Mouse (Mus musculus) CH12F3 (cell line): ENCODE results near the gene Tspan18.

Experiments
- in situ Hi-C: fragments of 300-500 bp; cut with MboI; formaldehyde crosslinking; loops from 2 replicates; pipeline ENCODE4 v1.14.3; 2020; ENCODE audit warnings: low sequenced_read_pairs

The Tspan18 gene

GRCm38 (mm10) chr2:93223463-93223862 lies 110.8 kb downstream of the Tspan18 start:
- in situ Hi-C loops: loop anchor here (10.0 kb wide), 1 partner anchor 191 kb away; no protein-coding TSS in a partner anchor

DNA sequence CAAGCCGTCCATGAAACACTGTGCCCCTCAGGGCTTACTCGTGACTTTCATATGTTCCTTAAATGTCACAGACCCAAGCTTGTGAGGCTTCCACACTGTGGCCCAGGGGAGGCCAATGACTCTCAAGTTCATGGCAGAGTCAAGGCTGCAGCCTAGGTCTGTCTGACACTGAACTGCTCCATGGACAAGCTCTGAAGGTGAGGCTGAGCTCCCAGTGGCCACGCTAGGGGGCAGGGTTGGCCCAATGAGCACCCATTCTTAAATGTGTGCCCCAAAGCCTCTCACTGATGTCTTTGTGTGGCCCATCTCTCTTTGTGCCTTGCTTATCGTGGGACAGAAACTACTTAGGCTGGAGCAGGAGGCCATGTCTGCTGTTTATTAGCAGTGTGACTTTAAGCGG lies 113.9 kb downstream of the Tspan18 start:
- in situ Hi-C loops: loop anchor here (10.0 kb wide), 1 partner anchor 194 kb away; no protein-coding TSS in a partner anchor

GRCm38 (mm10) chr2:93219576-93219975 lies 114.7 kb downstream of the Tspan18 start:
- in situ Hi-C loops: no loop called here

- in situ Hi-C loops: no loop called here
These were observed 115.8 kb downstream of the Tspan18 start for GRCm38 (mm10) chr2:93218353-93218990.

DNA sequence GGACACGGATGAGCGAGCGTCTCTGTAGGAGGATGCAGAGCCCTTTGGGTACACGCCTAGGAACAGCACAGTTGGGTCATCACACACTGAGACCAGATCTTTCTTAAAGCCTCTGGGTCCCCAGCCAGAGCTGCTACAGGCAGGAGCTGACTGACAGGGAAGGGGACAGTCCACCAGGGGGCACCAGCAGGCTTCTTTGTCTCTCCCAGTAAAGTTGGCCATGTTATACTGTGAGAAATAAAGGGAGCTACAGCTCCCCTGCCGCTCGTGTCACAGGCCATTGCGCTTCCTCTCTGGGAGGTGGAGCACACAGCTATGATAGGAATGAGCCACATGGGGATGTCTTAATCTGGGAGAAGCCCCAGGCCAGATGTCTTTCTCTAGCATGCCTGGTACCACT lies 117.3 kb downstream of the Tspan18 start:
- in situ Hi-C loops: no loop called here

DNA sequence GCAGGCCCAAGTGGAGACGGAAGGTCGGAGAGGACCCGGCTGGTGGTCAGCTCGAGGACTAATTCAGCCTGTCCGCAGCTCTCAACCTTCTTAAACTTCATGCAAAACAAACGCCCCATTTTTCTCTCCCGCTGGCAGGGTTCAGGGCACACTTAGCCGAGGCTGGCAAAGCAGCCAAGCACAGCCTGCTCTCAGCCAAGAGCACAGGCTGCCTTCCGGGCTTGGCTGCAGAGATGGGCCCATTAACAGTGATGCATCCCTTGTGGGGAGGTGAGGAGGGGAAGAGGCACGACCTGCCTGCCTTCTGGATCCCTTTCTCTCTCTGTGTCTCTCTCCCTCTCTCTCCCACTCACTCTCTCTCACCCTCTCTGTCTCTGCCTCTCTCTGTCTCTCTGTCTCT lies 118.5 kb downstream of the Tspan18 start:
- in situ Hi-C loops: no loop called here

GRCm38 (mm10) chr2:93214192-93214591 lies 120.1 kb downstream of the Tspan18 start:
- in situ Hi-C loops: no loop called here

DNA sequence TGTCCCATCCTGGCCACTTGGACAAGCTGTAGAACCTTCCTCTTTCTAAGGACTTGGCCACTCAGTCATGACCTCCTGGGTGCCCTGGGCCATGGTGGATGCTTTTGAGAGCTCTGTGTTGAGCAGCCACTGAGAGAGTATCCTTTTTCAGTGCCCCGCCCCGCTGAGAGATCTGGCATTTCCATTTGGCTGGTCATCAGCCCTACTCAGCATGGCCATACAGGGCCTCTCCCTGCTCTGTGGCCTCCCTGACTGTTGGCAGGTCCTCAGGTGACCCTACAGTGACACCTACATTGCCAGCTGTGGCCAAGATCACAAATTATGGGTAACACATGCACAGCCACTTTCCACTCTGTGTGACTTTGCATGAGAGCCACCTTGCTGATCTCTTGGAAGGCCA lies 121.4 kb downstream of the Tspan18 start:
- in situ Hi-C loops: no loop called here

DNA sequence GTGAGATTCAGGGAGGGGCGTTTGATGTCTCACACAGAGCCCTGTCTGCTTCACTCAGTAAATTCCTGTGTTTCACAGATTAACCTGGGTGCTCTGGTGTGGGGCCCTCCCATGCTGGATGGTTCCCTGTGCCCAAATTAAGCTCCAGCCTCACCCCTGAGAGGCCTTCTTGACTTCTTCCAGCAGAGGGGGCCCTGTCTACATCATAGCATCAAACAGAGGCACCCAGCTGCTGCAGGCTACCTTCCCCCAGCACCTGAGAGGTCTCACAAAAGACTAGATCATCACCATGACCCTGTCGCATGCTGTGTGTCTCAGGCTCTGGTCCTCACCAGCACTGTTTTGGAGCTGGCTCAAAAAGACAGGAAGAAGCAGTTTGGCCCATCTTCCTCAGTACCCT lies 121.9 kb downstream of the Tspan18 start:
- in situ Hi-C loops: no loop called here

- in situ Hi-C loops: no loop called here
These were observed 128.2 kb downstream of the Tspan18 start for GRCm38 (mm10) chr2:93206126-93206525.

DNA sequence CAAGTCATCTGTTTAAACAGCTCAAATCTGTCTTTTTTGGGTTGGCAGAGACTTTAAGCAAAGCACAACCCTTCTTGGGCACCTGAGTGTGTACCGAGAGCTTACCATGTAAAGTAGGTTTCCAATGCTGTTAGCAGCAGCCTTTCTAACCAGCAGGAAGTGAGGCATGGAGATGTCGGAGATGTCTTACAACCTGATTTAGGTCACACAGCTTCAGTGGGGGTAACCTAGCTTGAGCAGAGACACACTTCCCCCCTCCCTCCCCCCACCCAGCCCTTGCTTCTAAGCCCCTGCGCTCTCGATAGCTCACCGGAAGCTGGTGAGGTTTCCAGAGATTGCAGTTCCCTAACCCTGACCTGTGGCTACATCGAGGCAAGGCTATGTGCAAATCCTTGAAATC lies 129.7 kb downstream of the Tspan18 start:
- in situ Hi-C loops: no loop called here

- in situ Hi-C loops: no loop called here
These were observed 130.6 kb downstream of the Tspan18 start for GRCm38 (mm10) chr2:93203682-93204081.

DNA sequence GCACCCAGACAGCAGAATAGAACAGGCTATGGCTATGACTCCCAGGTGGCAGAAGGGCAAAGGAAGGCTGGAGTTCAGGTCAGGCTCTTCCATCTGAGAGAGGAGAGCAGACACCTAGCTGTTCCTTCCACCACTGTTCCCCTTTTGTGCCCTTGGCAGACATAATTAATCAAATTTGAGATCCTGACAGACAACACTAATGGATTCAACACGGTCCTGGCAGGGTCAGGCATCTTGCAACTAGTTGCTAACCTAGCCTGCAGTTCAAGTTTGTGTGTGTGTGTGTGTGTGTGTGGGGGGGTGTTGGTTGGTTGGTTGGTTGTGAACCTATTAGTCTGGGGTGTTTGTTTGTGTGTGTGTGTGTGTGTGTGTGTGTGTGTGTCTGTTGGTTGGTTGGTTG lies 131.5 kb downstream of the Tspan18 start:
- in situ Hi-C loops: no loop called here

- in situ Hi-C loops: no loop called here
These were observed 132.3 kb downstream of the Tspan18 start for GRCm38 (mm10) chr2:93201997-93202396.

- in situ Hi-C loops: no loop called here
These were observed 133.5 kb downstream of the Tspan18 start for GRCm38 (mm10) chr2:93200681-93201340.

DNA sequence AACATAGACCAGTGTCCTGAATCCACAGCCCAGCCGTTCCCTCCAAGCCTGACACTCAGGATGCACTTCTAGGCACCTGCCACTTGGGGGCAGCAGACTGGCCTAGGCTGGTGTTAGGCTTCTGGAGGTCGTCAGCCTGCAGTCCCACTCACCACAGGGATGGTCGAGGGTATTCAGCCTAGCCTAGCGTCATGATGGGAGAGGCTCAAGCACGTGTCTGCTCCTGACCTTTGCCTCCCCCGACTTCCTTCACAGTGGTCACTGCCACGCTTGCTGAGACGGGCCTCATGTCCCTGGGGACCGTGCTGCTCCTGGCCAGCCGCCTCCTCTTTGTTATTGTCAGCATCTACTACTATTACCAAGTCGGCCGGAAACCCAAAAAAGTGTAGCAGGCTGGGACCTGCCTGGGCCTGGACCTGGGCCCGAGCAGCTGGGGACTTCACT lies 134.8 kb downstream of the Tspan18 start:
- in situ Hi-C loops: loop anchor here (10.0 kb wide), 1 partner anchor 135 kb away; no protein-coding TSS in a partner anchor

DNA sequence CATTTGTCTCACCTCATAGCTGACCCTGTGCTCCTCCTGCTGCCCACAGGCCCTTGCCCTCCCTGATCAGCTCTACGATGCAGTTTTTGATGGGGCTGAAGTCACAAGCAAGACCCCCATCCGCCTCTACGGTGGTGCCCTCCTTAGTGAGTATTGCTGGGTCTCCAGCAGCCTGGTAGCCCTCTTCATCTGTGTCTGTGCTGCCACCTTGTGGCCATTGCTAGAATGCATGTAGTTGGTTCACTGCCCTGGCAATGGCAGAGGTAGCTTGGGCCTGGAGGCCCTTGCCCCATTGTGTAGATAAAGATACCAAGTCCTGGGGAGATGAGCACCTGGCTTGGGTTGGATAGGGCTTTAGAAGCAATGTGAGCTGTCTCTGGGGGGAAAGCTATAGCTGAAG lies 135.5 kb downstream of the Tspan18 start:
- in situ Hi-C loops: loop anchor here (10.0 kb wide), 1 partner anchor 134 kb away; no protein-coding TSS in a partner anchor

GRCm38 (mm10) chr2:93193806-93194205 lies 140.5 kb downstream of the Tspan18 start:
- in situ Hi-C loops: loop anchor here (10.0 kb wide), 1 partner anchor 129 kb away; no protein-coding TSS in a partner anchor

DNA sequence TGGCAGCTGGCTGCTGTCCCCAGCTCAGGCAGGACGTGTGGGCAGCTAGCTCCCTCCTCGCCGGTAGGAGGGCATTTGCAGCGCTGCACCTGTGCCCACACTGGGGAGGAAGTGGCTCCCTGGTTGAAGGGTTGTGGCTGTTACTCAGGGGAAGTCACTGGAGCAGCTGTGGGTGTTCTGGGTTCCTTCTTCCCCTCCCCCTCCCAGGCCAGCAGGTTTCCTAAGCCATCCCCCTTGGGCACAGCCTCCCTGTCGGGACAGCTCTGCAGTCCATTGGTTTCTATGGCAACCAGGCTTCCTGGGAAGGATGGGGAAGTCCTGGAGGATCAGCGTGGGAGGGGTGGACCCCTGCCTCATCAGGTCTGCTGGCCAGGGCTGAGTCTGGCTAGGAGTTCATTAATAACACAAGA lies 141.6 kb downstream of the Tspan18 start:
- in situ Hi-C loops: loop anchor here (10.0 kb wide), 1 partner anchor 128 kb away; no protein-coding TSS in a partner anchor

GRCm38 (mm10) chr2:93192182-93192560 lies 142.1 kb downstream of the Tspan18 start:
- in situ Hi-C loops: loop anchor here (10.0 kb wide), 1 partner anchor 127 kb away; no protein-coding TSS in a partner anchor

DNA sequence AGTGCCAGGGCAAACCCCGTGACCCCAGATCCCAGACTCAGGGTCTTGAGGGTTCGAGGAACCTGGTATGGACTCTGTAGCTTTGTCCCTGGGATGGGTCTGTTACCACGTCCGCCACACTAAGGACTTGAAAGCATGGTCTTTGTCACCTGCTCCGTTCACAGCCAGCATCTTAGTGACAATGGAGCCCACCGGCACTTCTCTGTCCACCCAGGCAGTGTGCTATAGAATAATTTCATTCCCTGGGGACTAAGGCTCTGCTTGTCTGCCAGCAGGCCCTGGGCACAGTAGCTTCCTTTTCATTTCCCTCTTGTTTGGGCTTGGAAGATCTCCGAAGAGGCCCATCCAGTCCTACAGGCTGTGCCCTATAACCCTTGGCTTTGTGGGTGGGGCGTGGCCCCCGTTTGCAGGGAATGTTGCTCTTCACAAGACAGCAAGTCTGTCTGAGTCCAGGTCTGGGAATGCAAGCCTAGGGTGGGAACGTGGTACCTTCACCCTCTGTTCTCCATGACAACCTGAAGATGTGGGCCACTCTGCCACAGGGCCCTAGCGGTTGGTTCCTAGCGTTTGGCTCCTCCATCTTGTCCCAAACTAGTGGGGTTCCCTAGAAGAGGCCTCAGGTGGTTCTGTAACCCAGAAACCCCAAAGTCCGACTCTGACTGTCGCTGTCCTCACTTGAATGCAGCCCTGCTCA lies 142.7 kb downstream of the Tspan18 start:
- in situ Hi-C loops: loop anchor here (10.0 kb wide), 1 partner anchor 127 kb away; no protein-coding TSS in a partner anchor
